Mouse (Mus musculus) liver (tissue): Measurements from ENCODE around the gene Atxn1.

Source experiments
- DNase-seq: peaks from one replicate; pipeline ENCODE4 v3.0.0-alpha.2; 2020; ENCODE audit warnings: mixed read lengths

Gene Atxn1

DNA sequence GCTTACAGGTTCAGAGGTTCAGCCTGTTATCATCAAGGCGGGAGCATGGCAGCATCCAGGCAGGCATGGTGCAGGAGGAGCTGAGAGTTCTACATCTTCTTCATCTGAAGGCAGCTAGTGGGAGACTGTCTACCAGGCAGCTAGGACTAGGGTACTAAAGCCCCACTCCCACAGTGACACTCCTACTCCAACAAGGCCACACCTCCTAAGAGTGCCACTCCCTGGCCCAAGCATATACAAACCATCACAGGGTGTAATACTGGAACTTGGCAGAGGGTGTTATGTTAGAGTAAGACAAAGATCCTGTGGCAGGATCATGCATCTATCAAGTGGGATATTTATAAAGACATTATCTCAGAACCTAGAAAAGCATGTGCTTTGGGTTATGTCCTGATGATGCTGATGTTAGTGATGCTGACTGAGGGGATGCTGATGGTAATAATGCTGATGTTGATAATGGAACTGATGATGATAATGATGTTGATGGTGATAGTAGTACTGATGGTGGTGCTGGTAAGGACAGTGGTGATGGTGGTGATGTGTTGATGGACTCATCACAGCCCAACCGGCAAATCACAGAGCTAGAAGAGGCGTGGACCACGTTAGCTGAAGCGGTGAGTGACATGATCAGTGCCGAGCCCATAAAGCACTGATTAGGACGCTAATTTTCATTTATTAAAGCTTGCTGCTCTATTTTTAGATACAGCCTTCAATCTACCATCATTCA is 142.9 kb downstream of the Atxn1 start:
- DNase-seq: no peak

GRCm38 (mm10) chr13:45820473-45821230 is 144.2 kb downstream of the Atxn1 start:
- DNase-seq: no peak

DNA sequence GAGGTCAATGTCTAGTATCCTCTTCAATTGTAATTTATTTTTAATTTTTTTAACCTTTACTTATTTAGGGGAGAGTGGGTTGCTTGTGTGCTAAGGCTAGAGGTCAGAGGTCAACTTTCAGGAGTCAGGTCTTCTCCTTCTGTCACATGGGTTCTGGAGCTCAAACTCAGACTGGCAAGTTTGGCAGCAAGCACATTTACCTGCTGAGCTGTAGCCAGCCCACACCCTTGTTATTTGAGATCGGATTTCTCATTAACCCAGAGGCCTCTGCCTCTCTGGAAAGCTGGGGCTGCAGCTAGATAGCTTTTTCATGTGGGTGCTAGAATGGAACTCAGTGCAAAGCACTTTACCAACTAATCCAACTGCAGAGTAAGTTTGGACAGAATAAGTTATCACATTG is 148.1 kb downstream of the Atxn1 start:
- no peak for DNase-seq

GRCm38 (mm10) chr13:45809777-45810410 is 154.9 kb downstream of the Atxn1 start:
- no peak for DNase-seq

DNA sequence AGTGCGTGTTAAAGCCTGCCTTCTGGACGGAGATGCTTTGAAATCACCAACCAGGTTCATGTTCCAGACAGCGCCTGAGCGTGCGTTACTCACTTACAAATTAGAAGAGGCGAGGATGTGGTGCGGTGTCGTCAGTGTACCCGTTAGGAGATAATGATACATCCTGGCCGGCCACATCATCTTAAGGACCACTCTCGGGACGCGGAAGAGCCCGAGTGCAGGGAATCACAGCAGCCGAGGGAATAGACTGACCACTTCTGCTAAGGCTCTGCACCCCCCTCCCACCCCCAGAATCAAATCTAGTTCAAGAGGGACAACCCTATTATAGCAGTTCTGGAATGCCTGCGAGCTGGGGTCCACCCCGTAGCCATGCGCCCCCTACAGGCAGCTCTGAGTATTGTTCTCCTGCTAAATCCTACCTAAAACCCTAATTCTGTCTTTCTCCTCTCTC is 157.2 kb downstream of the Atxn1 start:
- peak; percentile 50 for DNase-seq

DNA sequence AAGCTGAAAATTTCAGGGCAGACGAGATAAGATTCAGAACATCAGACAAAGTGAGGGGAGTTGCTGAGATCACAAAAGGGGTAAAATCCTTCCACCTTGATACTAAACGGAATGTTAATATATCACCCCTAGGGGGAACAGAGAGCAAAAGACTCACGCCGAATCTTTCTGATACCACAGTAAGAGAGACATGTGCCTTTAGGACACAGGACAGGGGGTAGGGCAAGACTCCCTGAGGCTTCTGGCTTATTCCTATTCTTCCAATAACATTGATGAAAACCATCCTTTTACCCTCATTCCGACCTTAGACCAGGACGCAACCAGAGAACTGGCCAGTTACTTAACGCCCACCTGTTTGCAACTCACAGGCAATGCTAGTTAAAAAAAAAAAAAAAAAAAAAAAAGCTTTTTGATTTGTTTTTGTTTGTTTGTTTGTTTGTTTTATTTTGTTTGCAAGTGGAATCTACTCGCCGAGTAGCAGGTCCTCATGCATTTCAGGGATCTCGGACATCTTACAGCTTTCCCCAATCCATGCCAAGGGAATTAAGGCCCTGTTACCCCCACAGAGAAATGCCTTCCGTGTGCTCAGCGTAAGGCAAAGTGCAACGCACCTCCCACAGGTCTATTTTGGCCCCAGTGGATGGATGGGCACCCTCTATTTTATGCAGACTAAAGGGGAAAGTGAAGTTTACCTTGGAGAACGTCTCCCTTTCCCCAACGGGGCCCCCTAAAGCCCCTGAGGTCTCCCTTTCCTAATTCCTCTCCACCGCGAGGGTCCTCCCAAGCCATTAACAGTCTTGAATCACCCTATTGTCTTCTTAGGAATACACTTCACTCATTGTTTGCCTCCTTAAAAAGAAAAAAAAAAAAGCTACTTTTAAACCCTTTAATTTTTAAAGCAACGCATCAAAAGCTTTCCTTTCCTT is 157.9 kb downstream of the Atxn1 start:
- DNase-seq: no peak

DNA sequence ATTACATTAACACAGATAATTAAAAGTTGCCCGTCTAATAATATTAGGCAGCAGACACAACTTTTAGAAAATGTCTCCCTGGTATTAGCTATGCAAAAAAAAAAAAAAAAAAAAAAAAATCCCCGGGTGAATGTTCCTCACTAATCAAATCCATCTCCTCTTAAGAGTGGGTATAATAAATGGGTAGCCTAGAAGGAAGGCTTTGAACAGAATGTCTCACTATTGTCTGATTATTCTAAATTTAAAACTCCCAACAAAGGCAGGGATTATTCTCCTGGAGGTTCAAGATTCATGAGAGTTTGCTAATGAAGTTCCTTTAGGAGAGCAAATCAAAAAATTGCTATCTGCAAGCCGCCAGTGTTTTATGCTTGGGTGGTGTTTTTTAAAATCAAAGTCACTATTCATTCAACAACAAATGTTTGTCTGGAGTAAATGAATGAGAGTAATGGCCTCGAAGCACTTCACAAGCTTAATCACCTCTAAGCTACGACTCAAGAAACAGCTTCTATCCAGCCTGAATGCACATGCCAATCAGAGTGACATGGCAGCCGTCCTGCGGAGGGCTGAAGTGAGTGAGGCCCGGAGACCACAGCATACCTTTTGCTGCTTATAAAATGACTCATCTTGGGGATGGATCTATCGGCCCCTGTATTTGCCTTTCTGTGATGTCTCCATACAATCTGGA is 158.8 kb downstream of the Atxn1 start:
- no peak for DNase-seq

- DNase-seq: no peak
Measured at GRCm38 (mm10) chr13:45802620-45803410, 162.0 kb downstream of the Atxn1 start.

DNA sequence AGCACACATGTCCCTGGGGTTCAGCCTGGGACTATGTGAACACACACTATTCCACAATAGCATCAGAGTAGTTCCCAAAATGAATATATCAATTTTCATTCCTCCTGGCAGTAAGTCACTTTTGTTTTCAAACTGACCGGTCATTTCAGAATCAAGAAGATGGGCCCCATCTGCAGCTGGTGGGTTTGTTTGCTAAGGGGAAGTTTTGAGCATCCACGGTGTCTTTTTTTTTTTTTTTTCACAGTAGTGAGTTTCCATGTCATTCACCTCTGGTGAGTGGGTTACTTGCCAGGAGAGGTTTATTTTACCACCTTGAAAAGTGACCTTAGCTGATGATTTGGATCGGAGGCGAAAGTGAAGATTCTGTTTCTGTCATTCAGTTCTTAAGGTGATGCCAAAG is 166.6 kb downstream of the Atxn1 start:
- no peak for DNase-seq

GRCm38 (mm10) chr13:45797696-45798095 is 167.1 kb downstream of the Atxn1 start:
- DNase-seq: no peak

DNA sequence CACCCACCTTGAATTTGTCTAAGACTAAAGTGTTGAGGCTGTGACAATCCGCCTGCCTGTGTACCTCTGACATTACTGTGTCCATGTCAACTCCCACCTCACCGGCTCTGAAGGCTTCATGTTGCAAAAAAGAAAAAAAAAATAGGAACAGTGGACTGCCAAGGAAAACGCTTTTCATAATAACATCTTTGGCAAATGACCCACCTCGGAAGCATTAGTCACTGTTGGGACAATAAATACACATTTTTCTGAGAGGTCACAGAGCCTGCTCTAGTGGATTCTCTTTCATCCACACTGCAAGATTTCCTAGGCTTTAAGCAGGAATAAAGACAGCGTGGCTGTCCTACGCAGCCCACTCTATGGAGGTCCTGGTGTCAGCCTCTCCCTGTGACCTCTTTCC is 168.5 kb downstream of the Atxn1 start:
- no peak for DNase-seq

DNA sequence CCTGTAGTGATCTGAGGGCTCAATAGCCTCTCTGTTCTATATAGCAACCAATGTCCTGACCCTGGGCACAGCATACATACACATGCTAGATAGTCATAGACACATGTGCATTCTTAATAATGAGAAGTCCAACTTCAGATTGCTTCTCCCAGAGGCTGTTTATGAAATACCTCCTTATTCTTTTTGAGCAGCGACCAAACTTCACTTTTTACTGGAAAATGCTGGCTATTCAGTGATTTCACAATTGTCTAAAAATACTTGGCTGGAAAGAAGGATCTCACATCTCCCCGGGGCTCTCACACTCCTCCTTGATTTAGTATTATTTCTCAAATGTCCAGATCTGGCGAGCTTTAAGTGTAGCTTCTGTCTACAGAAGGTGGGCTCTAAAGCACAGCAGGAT is 171.0 kb downstream of the Atxn1 start:
- no peak for DNase-seq

DNA sequence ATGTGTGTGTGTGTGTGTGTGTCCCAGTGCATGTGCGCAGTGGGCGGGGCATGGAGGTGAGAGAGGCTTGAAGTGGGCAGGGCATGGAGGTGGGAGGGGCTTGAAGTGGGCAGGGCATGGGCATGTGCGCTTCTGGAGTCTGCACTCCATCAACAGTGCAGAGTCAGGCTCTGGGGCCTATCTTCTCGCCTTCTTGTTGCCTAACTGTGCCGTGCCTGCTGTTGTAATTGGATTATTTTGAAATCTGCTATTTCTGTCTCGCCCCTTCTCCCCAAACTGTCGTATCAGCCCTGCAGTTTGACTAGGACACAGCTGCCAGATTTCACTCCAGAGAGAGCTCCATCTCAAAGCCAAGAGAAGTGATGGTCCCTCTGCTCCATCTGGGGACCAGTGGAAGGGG is 178.4 kb downstream of the Atxn1 start:
- peak; percentile 27 for DNase-seq

- DNase-seq: no peak
Measured at GRCm38 (mm10) chr13:45783681-45784080, 181.1 kb downstream of the Atxn1 start.

DNA sequence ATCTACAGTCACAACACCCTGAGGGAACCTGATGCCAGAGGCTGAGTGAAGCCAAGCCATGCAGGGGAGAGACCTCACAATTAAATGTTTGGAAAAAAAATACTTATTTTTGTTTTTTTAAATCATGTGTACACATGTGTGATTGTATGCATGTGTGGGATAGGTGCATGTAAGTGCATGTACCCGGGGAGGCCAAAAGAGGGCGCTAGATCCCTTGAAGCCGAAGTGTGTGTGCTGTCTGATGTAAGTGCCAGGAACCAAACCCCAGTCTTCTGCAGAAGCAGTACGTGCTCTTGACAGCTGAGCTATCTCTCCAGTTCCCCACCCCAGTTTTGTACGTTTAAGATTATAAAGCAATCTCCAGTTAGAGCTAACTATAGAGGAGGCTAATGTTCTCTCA is 186.1 kb downstream of the Atxn1 start:
- no peak for DNase-seq

DNA sequence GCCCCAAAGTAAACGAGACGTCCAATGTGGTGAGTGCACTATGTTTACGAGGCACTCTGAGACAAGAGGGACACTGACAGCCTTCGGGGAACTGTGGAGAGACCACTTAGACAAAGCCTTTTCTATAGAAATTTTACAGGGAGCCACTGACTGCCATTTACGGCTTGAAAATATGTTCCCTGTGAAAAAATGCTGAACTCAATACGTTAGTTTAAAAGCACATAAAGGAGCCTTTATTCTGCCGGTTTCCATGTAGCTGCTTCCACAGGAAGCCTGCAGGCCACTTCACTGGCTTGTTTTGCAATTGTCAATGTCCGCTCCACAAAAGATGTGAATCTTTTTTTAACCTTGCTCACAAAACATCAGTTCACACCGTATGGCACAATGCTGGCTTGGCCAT is 186.6 kb downstream of the Atxn1 start:
- no peak for DNase-seq

GRCm38 (mm10) chr13:45775516-45775915 is 189.3 kb downstream of the Atxn1 start:
- no peak for DNase-seq

- DNase-seq: no peak
Measured at GRCm38 (mm10) chr13:45773381-45774168, 191.2 kb downstream of the Atxn1 start.

GRCm38 (mm10) chr13:45769757-45770156 is 195.1 kb downstream of the Atxn1 start:
- DNase-seq: no peak

- DNase-seq: no peak
Measured at GRCm38 (mm10) chr13:45768250-45768649, 196.6 kb downstream of the Atxn1 start.
